Mouse (Mus musculus): ENCODE measurements around the gene Srek1ip1. TPM values are rescaled to one million over a fixed set of nuclear protein-coding genes. Genes with fewer than 3 reads are reported as not detected.

Srek1ip1 gene
- polyA plus RNA-seq, 1 experiment = 5.5 TPM

- no peak for DNase-seq
- 93% methylated on average over 8 of the region's 8 CpGs for WGBS
- Histone ChIP-seq H3K4me3 (replicated peaks; ENCODE audit: extremely low read depth, low read depth, low read length) (no peak overlapping the region), H3K4me1 (ENCODE audit: control insufficient read depth, insufficient read depth, low read length) (no peaks in the 10 kb centered on the region; the same call in 1 of the 2 replicates)
- no peak for TF ChIP-seq POLR2A (IDR thresholded peaks at IDR 0.05; ENCODE audit: borderline replicate concordance, extremely low read depth, low read depth, low read length)
- no peak for TF ChIP-seq CTCF (IDR thresholded peaks at IDR 0.05; ENCODE audit: insufficient read depth, low read length)
These were observed 6.8 kb downstream of the Srek1ip1 start for GRCm38 (mm10) chr13:104799067-104799466.

- H3K4me3 ChIP-seq (replicated peaks; ENCODE audit: extremely low read depth, low read depth, low read length) = no peak overlapping the region
- WGBS = 83% methylated on average over 7 of the region's 7 CpGs
- no peak for DNase-seq
- no peaks in the 10 kb centered on the region; the same call in 1 of the 2 replicates for H3K4me1 ChIP-seq (ENCODE audit: control insufficient read depth, insufficient read depth, low read length)
- no peak for TF ChIP-seq POLR2A (IDR thresholded peaks at IDR 0.05; ENCODE audit: borderline replicate concordance, extremely low read depth, low read depth, low read length)
- no peak for TF ChIP-seq CTCF (IDR thresholded peaks at IDR 0.05; ENCODE audit: insufficient read depth, low read length)
These were observed 7.4 kb downstream of the Srek1ip1 start for GRCm38 (mm10) chr13:104799566-104800182.

- whole genome bisulfite sequencing = 48% methylated on average over 3 of the region's 3 CpGs
- no peak for DNase-seq
- 0 out of 2 replicates have a peak, but pooled peaks have one; percentile 0 for TF ChIP-seq CTCF (IDR thresholded peaks at IDR 0.05; ENCODE audit: insufficient read depth, low read length)
- no peak for TF ChIP-seq POLR2A (IDR thresholded peaks at IDR 0.05; ENCODE audit: borderline replicate concordance, extremely low read depth, low read depth, low read length)
These were observed 13.4 kb downstream of the Srek1ip1 start for GRCm38 (mm10) chr13:104805681-104806080.

GRCm38 (mm10) chr13:104816270-104816634 lies 24.0 kb downstream of the Srek1ip1 start:
- TF ChIP-seq CTCF (IDR thresholded peaks at IDR 0.05; ENCODE audit: insufficient read depth, low read length) = no peak
- TF ChIP-seq POLR2A (IDR thresholded peaks at IDR 0.05; ENCODE audit: borderline replicate concordance, extremely low read depth, low read depth, low read length) = no peak
- Histone ChIP-seq H3K4me1 (ENCODE audit: control insufficient read depth, insufficient read depth, low read length) (0 out of 2 replicates have a peak, but pooled peaks cover 2% of the 10 kb centered on the region), H3K4me3 (replicated peaks; ENCODE audit: extremely low read depth, low read depth, low read length) (peak overlapping the region; percentile 97)
- DNase-seq = no peak
- 5% methylated on average over 8 of the region's 8 CpGs for WGBS

More at GRCm38 (mm10) chr13:104805681-104806080, 13.4 kb downstream of the Srek1ip1 start:
- H3K4me1 ChIP-seq (ENCODE audit: control insufficient read depth, insufficient read depth, low read length) = no peaks in the 10 kb centered on the region
- H3K4me3 ChIP-seq (replicated peaks; ENCODE audit: extremely low read depth, low read depth, low read length) = no peak overlapping the region

- TF ChIP-seq POLR2A (IDR thresholded peaks at IDR 0.05; ENCODE audit: borderline replicate concordance, extremely low read depth, low read depth, low read length) (peak; percentile 51; the same call in 1 of the 2 replicates), CTCF (IDR thresholded peaks at IDR 0.05; ENCODE audit: insufficient read depth, low read length) (0 out of 2 replicates have a peak, but pooled peaks have one; percentile 7)
- WGBS = under 1% methylated on average over 50 of the region's 50 CpGs
- 0 out of 2 replicates have a peak, but pooled peaks cover 2% of the 10 kb centered on the region for H3K4me1 ChIP-seq (ENCODE audit: control insufficient read depth, insufficient read depth, low read length)
These were observed 24.6 kb downstream of the Srek1ip1 start, which contains the start of gene Cwc27 for GRCm38 (mm10) chr13:104816635-104817571. Cwc27 (minus strand) TSS chr13:104817142.

GRCm38 (mm10) chr13:104817696-104818095 lies 25.4 kb downstream of the Srek1ip1 start:
- 47% methylated on average over 12 of the region's 12 CpGs for WGBS
- 0 out of 2 replicates have a peak, but pooled peaks cover 2% of the 10 kb centered on the region for H3K4me1 ChIP-seq (ENCODE audit: control insufficient read depth, insufficient read depth, low read length)
- DNase-seq = no peak
- H3K4me3 ChIP-seq (replicated peaks; ENCODE audit: extremely low read depth, low read depth, low read length) = no peak overlapping the region
- no peak for TF ChIP-seq CTCF (IDR thresholded peaks at IDR 0.05; ENCODE audit: insufficient read depth, low read length)
- TF ChIP-seq POLR2A (IDR thresholded peaks at IDR 0.05; ENCODE audit: borderline replicate concordance, extremely low read depth, low read depth, low read length) = no peak

More at GRCm38 (mm10) chr13:104816635-104817571, 24.6 kb downstream of the Srek1ip1 start, which contains the start of gene Cwc27:
- DNase-seq = peak; percentile 87
- peak within 1 kb of the TSS; percentile 97 for H3K4me3 ChIP-seq (replicated peaks; ENCODE audit: extremely low read depth, low read depth, low read length)

- Histone ChIP-seq H3K4me3 (replicated peaks; ENCODE audit: extremely low read depth, low read depth, low read length) (no peak overlapping the region), H3K4me1 (ENCODE audit: control insufficient read depth, insufficient read depth, low read length) (0 out of 2 replicates have a peak, but pooled peaks cover 2% of the 10 kb centered on the region)
- TF ChIP-seq CTCF (IDR thresholded peaks at IDR 0.05; ENCODE audit: insufficient read depth, low read length) (no peak), POLR2A (IDR thresholded peaks at IDR 0.05; ENCODE audit: borderline replicate concordance, extremely low read depth, low read depth, low read length) (no peak)
- DNase-seq = no peak
These were observed 28.9 kb downstream of the Srek1ip1 start for GRCm38 (mm10) chr13:104821192-104821591.

- WGBS = 91% methylated on average over 1 of the region's 1 CpGs
- DNase-seq = no peak
- H3K4me1 ChIP-seq (ENCODE audit: control insufficient read depth, insufficient read depth, low read length) = 0 out of 2 replicates have a peak, but pooled peaks cover 2% of the 10 kb centered on the region
- no peak overlapping the region for H3K4me3 ChIP-seq (replicated peaks; ENCODE audit: extremely low read depth, low read depth, low read length)
- TF ChIP-seq CTCF (IDR thresholded peaks at IDR 0.05; ENCODE audit: insufficient read depth, low read length) (no peak), POLR2A (IDR thresholded peaks at IDR 0.05; ENCODE audit: borderline replicate concordance, extremely low read depth, low read depth, low read length) (no peak)
These were observed 29.6 kb downstream of the Srek1ip1 start for GRCm38 (mm10) chr13:104821908-104822307.

- 35% methylated on average over 8 of the region's 8 CpGs for WGBS
- Histone ChIP-seq H3K4me3 (replicated peaks; ENCODE audit: extremely low read depth, low read depth, low read length) (no peak overlapping the region), H3K4me1 (ENCODE audit: control insufficient read depth, insufficient read depth, low read length) (0 out of 2 replicates have a peak, but pooled peaks cover 2% of the 10 kb centered on the region)
- no peak for DNase-seq
- TF ChIP-seq POLR2A (IDR thresholded peaks at IDR 0.05; ENCODE audit: borderline replicate concordance, extremely low read depth, low read depth, low read length) (no peak), CTCF (IDR thresholded peaks at IDR 0.05; ENCODE audit: insufficient read depth, low read length) (no peak)
These were observed 30.1 kb downstream of the Srek1ip1 start for GRCm38 (mm10) chr13:104822411-104822838.

Measured in lung, adult 2 months (tissue).